ENCODE assay signal across 8 mouse cellular contexts in the genomic region with DNA sequence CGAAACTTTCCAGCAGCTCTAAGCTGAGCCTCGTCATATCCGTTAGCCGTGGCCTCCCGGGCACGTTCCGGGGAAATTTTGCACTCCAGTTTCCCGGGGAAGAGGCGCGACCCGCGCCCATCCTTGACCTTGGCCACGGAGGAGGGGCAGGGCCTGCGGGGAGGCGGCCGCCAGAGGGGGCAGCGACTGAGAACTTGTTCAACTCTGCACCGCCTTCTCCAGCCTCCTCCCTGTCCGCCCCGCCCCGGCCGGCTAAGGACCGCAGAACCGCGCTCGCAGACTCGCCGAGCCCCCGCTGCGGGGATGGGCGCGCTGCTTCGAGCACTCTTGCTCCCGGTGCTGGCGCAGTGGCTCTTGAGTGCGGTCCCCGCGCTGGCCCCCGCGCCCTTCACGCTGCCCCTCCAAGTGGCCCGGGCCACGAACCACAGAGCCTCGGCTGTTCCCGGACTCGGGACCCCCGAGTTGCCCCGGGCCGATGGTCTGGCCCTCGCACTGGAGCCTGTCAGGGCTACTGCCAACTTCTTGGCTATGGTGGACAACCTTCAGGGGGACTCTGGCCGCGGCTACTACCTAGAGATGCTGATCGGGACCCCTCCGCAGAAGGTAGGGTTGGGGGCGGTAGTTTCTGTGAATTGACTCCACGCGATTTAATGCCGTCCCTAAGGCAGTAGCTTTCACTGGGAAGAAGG. TPM values are rescaled to one million over a fixed set of nuclear protein-coding genes. Genes with fewer than 3 reads are reported as not detected.
DNase-seq lines count a peak whose midpoint lies in the region; ATAC-seq lines count a peak whose summit lies in the region.

A gene (plus strand): TSS at position 244 of the 689 bp plus-strand sequence.

- peaks cover 8% of the 10 kb centered on the region for H3K27me3 ChIP-seq in lung, embryonic 16.5 days (ENCODE audit: control insufficient read depth, insufficient read depth, low read depth, low read length)

- intact Hi-C loops in heart, postnatal 36 days (cut with DNase I), result loop anchor here (2.0 to 5.0 kb wide), 3 partner anchors 41 to 60 kb away; no protein-coding TSS in a partner anchor

- DNase-seq in ES-CJ7 (ENCODE audit: low read depth, low spot score), result peak; percentile 56
- peak; percentile 29 for DNase-seq in brain, adult 2 months (ENCODE audit: low read depth, low spot score)
- DNase-seq in heart, postnatal 36 days, result peak; percentile 80 to 82
- peak; percentile 86 to 88 for DNase-seq in kidney, postnatal 4 days
- DNase-seq in ovary, postnatal 14 days (ENCODE audit: low spot score), result peak; percentile 57
- DNase-seq in urinary bladder, adult 2 months (ENCODE audit: low spot score), result peak; percentile 72

- H3K4me2 ChIP-seq in lung, embryonic 16.5 days (ENCODE audit: low read depth, low read length), result peak within 1 kb of the TSS; percentile 100

- peak within 1 kb of the TSS; percentile 68 for H3K4me3 ChIP-seq in lung, embryonic 16.5 days (ENCODE audit: low read length)

- peak within 1 kb of the TSS; percentile 64 for H3K9ac ChIP-seq in lung, embryonic 16.5 days (ENCODE audit: low read length)

- no peaks in the 10 kb centered on the region for H3K9me3 ChIP-seq in lung, embryonic 16.5 days (ENCODE audit: control insufficient read depth, low read length)

- WGBS in lung, embryonic 16.5 days, result under 1% methylated on average over 58 of the region's 58 CpGs

- H3K27ac ChIP-seq in lung, embryonic 16.5 days (ENCODE audit: low read length), result no peak within 1 kb of the TSS

- peak; percentile 51; the same call in 1 of the 2 replicates for ATAC-seq in frontal cortex, adult (ENCODE audit: low TSS enrichment)
- ATAC-seq in lung, embryonic 16.5 days (ENCODE audit: low read depth), result peak; percentile 94

- no peaks in the 10 kb centered on the region for H3K36me3 ChIP-seq in lung, embryonic 16.5 days (ENCODE audit: control insufficient read depth, insufficient read depth, low read length)

- peaks cover 5% of the 10 kb centered on the region for H3K4me1 ChIP-seq in lung, embryonic 16.5 days (replicated peaks; ENCODE audit: control insufficient read depth, insufficient read depth, low read length)

RNA-seq across cellular contexts. Expression of the gene that starts here (rescaled TPM):
- 10 to 100 TPM; 16.3 to 20.8 TPM for total RNA-seq in heart, postnatal 36 days (2021)
- 10.0 and 11.9 TPM in 2 replicates for polyA plus RNA-seq in lung, embryonic 16.5 days (2015; fragmentation: Nextera tagmentation; extraction: Ambion mirVana)
- polyA plus RNA-seq in urinary bladder, adult 2 months (2012; rRNA removed), result 46.3 and 49.5 TPM in 2 replicates

Comparison
In these comparisons a context has a peak if more than half of its experiments do, and no peak if none do; other contexts are left out.
1. DNase-seq: peak in every context shown above with its lines; median percentile 87 in kidney, postnatal 4 days; 81 in heart, postnatal 36 days; 72 in urinary bladder, adult 2 months; 57 in ovary, postnatal 14 days; 56 in ES-CJ7; 29 in brain, adult 2 months.